Mouse (Mus musculus): ENCODE measurements at regions not wholly inside any gene's neighbourhood (a gene's known extent, or its start where the extent isn't known, plus 50 kb on each side); places are given as distances from the start of the nearest gene placed in this dataset.

GRCm38 (mm10) chr13:72902576-72902975, 274.0 kb downstream of the Irx2 start:
- Histone ChIP-seq H3K4me3 (ENCODE audit: low read depth, low read length) (no peak overlapping the region), H3K9ac (replicated peaks; ENCODE audit: low read depth, low read length) (no peak overlapping the region), H3K4me2 (ENCODE audit: low read depth, low read length) (no peak overlapping the region), H3K27me3 (ENCODE audit: control insufficient read depth, insufficient read depth, low read length) (no peaks in the 10 kb centered on the region), H3K4me1 (ENCODE audit: control insufficient read depth, insufficient read depth) (no peaks in the 10 kb centered on the region), H3K9me3 (replicated peaks; ENCODE audit: control insufficient read depth, low read length) (no peaks in the 10 kb centered on the region), H3K27ac (ENCODE audit: low read depth) (no peak overlapping the region), H3K36me3 (replicated peaks; ENCODE audit: control insufficient read depth, insufficient read depth, low read length) (no peaks in the 10 kb centered on the region)
- 26% methylated on average over 2 of the region's 2 CpGs for WGBS
- TF ChIP-seq EP300 (IDR thresholded peaks at IDR 0.05; ENCODE audit: low read depth) (no peak), CTCF (IDR thresholded peaks at IDR 0.05; ENCODE audit: low read depth) (no peak)
- DNase-seq (ENCODE audit: low spot score): no peak
- ATAC-seq (ENCODE audit: insufficient read depth, low read depth): no peak

GRCm38 (mm10) chr13:72918895-72919294, 290.3 kb downstream of the Irx2 start:
- 68% methylated on average over 4 of the region's 4 CpGs for WGBS
- Histone ChIP-seq H3K4me3 (ENCODE audit: low read depth, low read length) (no peak overlapping the region), H3K9ac (replicated peaks; ENCODE audit: low read depth, low read length) (no peak overlapping the region), H3K9me3 (replicated peaks; ENCODE audit: control insufficient read depth, low read length) (no peaks in the 10 kb centered on the region), H3K36me3 (replicated peaks; ENCODE audit: control insufficient read depth, insufficient read depth, low read length) (no peaks in the 10 kb centered on the region), H3K27ac (ENCODE audit: low read depth) (no peak overlapping the region), H3K4me2 (ENCODE audit: low read depth, low read length) (no peak overlapping the region), H3K27me3 (ENCODE audit: control insufficient read depth, insufficient read depth, low read length) (no peaks in the 10 kb centered on the region), H3K4me1 (ENCODE audit: control insufficient read depth, insufficient read depth) (no peaks in the 10 kb centered on the region)
- DNase-seq (ENCODE audit: low spot score): no peak
- ATAC-seq (ENCODE audit: insufficient read depth, low read depth): no peak
- TF ChIP-seq CTCF (IDR thresholded peaks at IDR 0.05; ENCODE audit: low read depth): no peak
- TF ChIP-seq EP300 (IDR thresholded peaks at IDR 0.05; ENCODE audit: low read depth): no peak

- no peak overlapping the region for H3K4me2 ChIP-seq (ENCODE audit: low read depth, low read length)
- WGBS: 27% methylated on average over 1 of the region's 1 CpGs
- no peaks in the 10 kb centered on the region for H3K4me1 ChIP-seq (ENCODE audit: control insufficient read depth, insufficient read depth)
- H3K9me3 ChIP-seq (replicated peaks; ENCODE audit: control insufficient read depth, low read length): no peaks in the 10 kb centered on the region
- no peak for ATAC-seq (ENCODE audit: insufficient read depth, low read depth)
- no peak overlapping the region for H3K27ac ChIP-seq (ENCODE audit: low read depth)
- H3K36me3 ChIP-seq (replicated peaks; ENCODE audit: control insufficient read depth, insufficient read depth, low read length): no peaks in the 10 kb centered on the region
- TF ChIP-seq CTCF (IDR thresholded peaks at IDR 0.05; ENCODE audit: low read depth): no peak
- no peak for TF ChIP-seq EP300 (IDR thresholded peaks at IDR 0.05; ENCODE audit: low read depth)
- DNase-seq (ENCODE audit: low spot score): no peak
- no peaks in the 10 kb centered on the region for H3K27me3 ChIP-seq (ENCODE audit: control insufficient read depth, insufficient read depth, low read length)
- H3K4me3 ChIP-seq (ENCODE audit: low read depth, low read length): no peak overlapping the region
- no peak overlapping the region for H3K9ac ChIP-seq (replicated peaks; ENCODE audit: low read depth, low read length)
These were observed 291.7 kb downstream of the Irx2 start for GRCm38 (mm10) chr13:72920368-72920767.

GRCm38 (mm10) chr13:72924560-72925135, 296.0 kb downstream of the Irx2 start:
- ATAC-seq (ENCODE audit: insufficient read depth, low read depth) (no peak), DNase-seq (ENCODE audit: low spot score) (no peak)
- no peak overlapping the region for H3K9ac ChIP-seq (replicated peaks; ENCODE audit: low read depth, low read length)
- no peak overlapping the region for H3K27ac ChIP-seq (ENCODE audit: low read depth)
- H3K36me3 ChIP-seq (replicated peaks; ENCODE audit: control insufficient read depth, insufficient read depth, low read length): no peaks in the 10 kb centered on the region
- TF ChIP-seq CTCF (IDR thresholded peaks at IDR 0.05; ENCODE audit: low read depth): no peak
- TF ChIP-seq EP300 (IDR thresholded peaks at IDR 0.05; ENCODE audit: low read depth): no peak
- 25% methylated on average over 6 of the region's 6 CpGs for WGBS
- H3K9me3 ChIP-seq (replicated peaks; ENCODE audit: control insufficient read depth, low read length): no peaks in the 10 kb centered on the region
- no peaks in the 10 kb centered on the region for H3K4me1 ChIP-seq (ENCODE audit: control insufficient read depth, insufficient read depth)
- no peak overlapping the region for H3K4me2 ChIP-seq (ENCODE audit: low read depth, low read length)
- H3K27me3 ChIP-seq (ENCODE audit: control insufficient read depth, insufficient read depth, low read length): no peaks in the 10 kb centered on the region
- H3K4me3 ChIP-seq (ENCODE audit: low read depth, low read length): no peak overlapping the region

GRCm38 (mm10) chr13:72937246-72937645, 308.6 kb downstream of the Irx2 start:
- Histone ChIP-seq H3K27me3 (ENCODE audit: control insufficient read depth, insufficient read depth, low read length) (no peaks in the 10 kb centered on the region), H3K4me3 (ENCODE audit: low read depth, low read length) (no peak overlapping the region), H3K27ac (ENCODE audit: low read depth) (no peak overlapping the region), H3K9ac (replicated peaks; ENCODE audit: low read depth, low read length) (no peak overlapping the region), H3K9me3 (replicated peaks; ENCODE audit: control insufficient read depth, low read length) (no peaks in the 10 kb centered on the region), H3K4me2 (ENCODE audit: low read depth, low read length) (no peak overlapping the region), H3K4me1 (ENCODE audit: control insufficient read depth, insufficient read depth) (no peaks in the 10 kb centered on the region), H3K36me3 (replicated peaks; ENCODE audit: control insufficient read depth, insufficient read depth, low read length) (no peaks in the 10 kb centered on the region)
- ATAC-seq (ENCODE audit: insufficient read depth, low read depth): no peak
- no peak for TF ChIP-seq EP300 (IDR thresholded peaks at IDR 0.05; ENCODE audit: low read depth)
- no peak for TF ChIP-seq CTCF (IDR thresholded peaks at IDR 0.05; ENCODE audit: low read depth)
- no peak for DNase-seq (ENCODE audit: low spot score)
- WGBS: 52% methylated on average over 4 of the region's 4 CpGs

- Histone ChIP-seq H3K9ac (replicated peaks; ENCODE audit: low read depth, low read length) (no peak overlapping the region), H3K36me3 (replicated peaks; ENCODE audit: control insufficient read depth, insufficient read depth, low read length) (no peaks in the 10 kb centered on the region), H3K4me3 (ENCODE audit: low read depth, low read length) (no peak overlapping the region), H3K27me3 (ENCODE audit: control insufficient read depth, insufficient read depth, low read length) (no peaks in the 10 kb centered on the region), H3K4me1 (ENCODE audit: control insufficient read depth, insufficient read depth) (no peaks in the 10 kb centered on the region), H3K9me3 (replicated peaks; ENCODE audit: control insufficient read depth, low read length) (no peaks in the 10 kb centered on the region), H3K4me2 (ENCODE audit: low read depth, low read length) (no peak overlapping the region), H3K27ac (ENCODE audit: low read depth) (no peak overlapping the region)
- ATAC-seq (ENCODE audit: insufficient read depth, low read depth) (no peak), DNase-seq (ENCODE audit: low spot score) (no peak)
- WGBS: 40% methylated on average over 13 of the region's 13 CpGs
- no peak for TF ChIP-seq EP300 (IDR thresholded peaks at IDR 0.05; ENCODE audit: low read depth)
- TF ChIP-seq CTCF (IDR thresholded peaks at IDR 0.05; ENCODE audit: low read depth): no peak
These were observed 309.7 kb downstream of the Irx2 start for GRCm38 (mm10) chr13:72938156-72938874.
